Mouse (Mus musculus): ENCODE measurements around the gene Erh. TPM values are rescaled to one million over a fixed set of nuclear protein-coding genes. Genes with fewer than 3 reads are reported as not detected.

Gene Erh
- polyA plus RNA-seq, 1 experiment from 2014 or later = 218 TPM

DNA sequence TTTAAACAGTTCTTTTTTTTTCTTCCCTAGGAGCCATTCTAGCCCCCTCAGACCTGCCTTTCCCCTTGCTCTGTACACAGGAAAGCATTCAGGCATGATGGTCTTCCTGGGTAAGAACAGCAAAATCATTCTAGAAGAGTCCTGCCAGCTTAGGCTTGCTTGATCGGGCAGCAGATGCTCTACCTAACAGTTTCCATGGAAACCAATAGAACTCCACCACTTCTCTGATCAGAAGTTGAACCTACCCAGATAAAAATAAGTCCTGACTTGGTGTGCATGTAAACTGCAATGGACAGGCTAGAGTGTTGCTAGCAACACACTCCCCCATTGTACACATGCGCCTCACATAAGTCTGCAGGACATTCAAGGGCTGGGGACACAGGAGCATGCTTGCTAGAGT is 39.9 kb downstream of the Erh start:
- Histone ChIP-seq H3K4me1 (ENCODE audit: control insufficient read depth, insufficient read depth, low read length) (peaks cover 21% of the 10 kb centered on the region), H3K4me2 (ENCODE audit: low read depth, low read length) (no peak overlapping the region), H3K4me3 (replicated peaks; ENCODE audit: low read length) (no peak overlapping the region), H3K9me3 (replicated peaks; ENCODE audit: control insufficient read depth, low read length) (no peaks in the 10 kb centered on the region), H3K27me3 (ENCODE audit: control insufficient read depth, insufficient read depth, low read length) (no peaks in the 10 kb centered on the region), H3K27ac (ENCODE audit: low read length) (peak overlapping the region; percentile 40), H3K9ac (ENCODE audit: low read length) (no peak overlapping the region), H3K36me3 (ENCODE audit: control insufficient read depth, insufficient read depth, low read length) (no peaks in the 10 kb centered on the region)
- no peak for ATAC-seq (ENCODE audit: insufficient read depth, low FRiP score)
- WGBS = 79% methylated on average over 2 of the region's 2 CpGs

DNA sequence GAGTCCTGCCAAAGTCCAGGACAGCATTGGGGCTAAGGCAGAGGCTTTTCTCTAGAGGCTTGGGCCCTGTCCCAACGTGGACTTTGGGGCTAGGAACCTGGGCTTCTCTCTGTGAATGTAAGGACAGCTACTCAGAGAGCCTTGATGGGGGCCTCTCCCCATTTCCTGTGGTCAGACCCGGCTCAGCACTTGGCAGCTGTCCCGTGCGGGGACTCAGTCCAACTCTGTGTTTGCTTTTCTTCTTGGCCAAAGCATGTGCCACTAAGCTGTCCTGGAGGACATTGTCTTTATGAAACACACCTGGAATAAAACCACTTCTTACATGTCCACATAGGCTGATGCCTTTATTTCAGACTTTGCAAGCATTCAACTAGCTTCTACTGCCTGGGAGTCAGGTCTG is 40.6 kb downstream of the Erh start:
- ATAC-seq (ENCODE audit: insufficient read depth, low FRiP score) = peak; percentile 78
- peak overlapping the region; percentile 40 for H3K27ac ChIP-seq (ENCODE audit: low read length)
- peaks cover 28% of the 10 kb centered on the region for H3K4me1 ChIP-seq (ENCODE audit: control insufficient read depth, insufficient read depth, low read length)
- no peak overlapping the region for H3K4me3 ChIP-seq (replicated peaks; ENCODE audit: low read length)
- WGBS = 9% methylated on average over 4 of the region's 4 CpGs
- H3K9ac ChIP-seq (ENCODE audit: low read length) = no peak overlapping the region
- no peaks in the 10 kb centered on the region for H3K36me3 ChIP-seq (ENCODE audit: control insufficient read depth, insufficient read depth, low read length)
- no peak overlapping the region for H3K4me2 ChIP-seq (ENCODE audit: low read depth, low read length)
- H3K9me3 ChIP-seq (replicated peaks; ENCODE audit: control insufficient read depth, low read length) = no peaks in the 10 kb centered on the region
- H3K27me3 ChIP-seq (ENCODE audit: control insufficient read depth, insufficient read depth, low read length) = no peaks in the 10 kb centered on the region

DNA sequence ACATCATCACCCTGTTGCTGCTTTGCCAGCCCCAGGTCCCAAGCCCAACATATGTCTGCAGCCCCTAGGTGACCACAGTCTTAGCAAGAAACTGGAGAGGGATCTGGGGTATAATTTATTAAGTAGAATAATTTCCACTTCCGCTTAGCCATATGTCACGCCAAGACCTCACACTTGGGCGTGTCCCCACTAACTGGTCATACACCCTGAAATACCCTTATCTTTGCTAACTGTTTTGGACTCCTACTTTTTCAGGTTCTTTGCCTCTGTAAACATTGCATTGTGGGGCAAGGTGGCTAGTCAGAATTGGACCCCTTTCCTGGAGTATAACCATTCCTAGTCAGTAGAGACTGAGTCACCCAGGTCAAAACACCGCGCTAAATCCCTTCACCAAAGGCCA is 41.7 kb downstream of the Erh start:
- Histone ChIP-seq H3K4me1 (ENCODE audit: control insufficient read depth, insufficient read depth, low read length) (peaks cover 34% of the 10 kb centered on the region), H3K9ac (ENCODE audit: low read length) (no peak overlapping the region), H3K36me3 (ENCODE audit: control insufficient read depth, insufficient read depth, low read length) (no peaks in the 10 kb centered on the region), H3K27me3 (ENCODE audit: control insufficient read depth, insufficient read depth, low read length) (no peaks in the 10 kb centered on the region), H3K27ac (ENCODE audit: low read length) (no peak overlapping the region), H3K9me3 (replicated peaks; ENCODE audit: control insufficient read depth, low read length) (no peaks in the 10 kb centered on the region), H3K4me2 (ENCODE audit: low read depth, low read length) (no peak overlapping the region), H3K4me3 (replicated peaks; ENCODE audit: low read length) (no peak overlapping the region)
- WGBS = 88% methylated on average over 5 of the region's 5 CpGs
- ATAC-seq (ENCODE audit: insufficient read depth, low FRiP score) = no peak

- H3K4me1 ChIP-seq (ENCODE audit: control insufficient read depth, insufficient read depth, low read length) = peaks cover 34% of the 10 kb centered on the region
- no peaks in the 10 kb centered on the region for H3K36me3 ChIP-seq (ENCODE audit: control insufficient read depth, insufficient read depth, low read length)
- no peak overlapping the region for H3K9ac ChIP-seq (ENCODE audit: low read length)
- no peak overlapping the region for H3K4me3 ChIP-seq (replicated peaks; ENCODE audit: low read length)
- ATAC-seq (ENCODE audit: insufficient read depth, low FRiP score) = no peak
- H3K27me3 ChIP-seq (ENCODE audit: control insufficient read depth, insufficient read depth, low read length) = no peaks in the 10 kb centered on the region
- no peak overlapping the region for H3K27ac ChIP-seq (ENCODE audit: low read length)
- H3K4me2 ChIP-seq (ENCODE audit: low read depth, low read length) = no peak overlapping the region
- 81% methylated on average over 9 of the region's 9 CpGs for WGBS
- no peaks in the 10 kb centered on the region for H3K9me3 ChIP-seq (replicated peaks; ENCODE audit: control insufficient read depth, low read length)
Measured at GRCm38 (mm10) chr12:80601597-80602269, 42.4 kb downstream of the Erh start.

DNA sequence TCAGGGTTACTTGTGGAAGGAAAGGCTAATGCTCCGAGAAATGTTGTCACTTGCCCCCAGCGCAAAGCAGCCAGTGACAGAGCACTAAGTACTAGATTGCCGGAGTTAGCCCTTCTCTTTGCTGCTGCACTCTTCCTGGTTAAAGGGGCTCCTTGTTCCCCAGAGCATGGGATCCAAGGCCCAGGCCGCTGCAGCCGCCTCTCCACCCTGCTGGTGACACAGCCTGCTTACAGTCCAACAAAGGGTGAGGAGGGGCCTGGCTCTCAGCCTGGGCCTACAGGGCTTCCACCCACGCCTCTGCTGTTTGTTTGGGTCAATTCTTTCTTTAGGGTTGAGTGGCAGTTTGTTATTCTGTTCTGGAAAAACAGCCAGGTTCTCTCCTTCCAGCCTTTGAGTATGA is 45.4 kb downstream of the Erh start:
- Histone ChIP-seq H3K9ac (ENCODE audit: low read length) (0 out of 2 replicates have a peak overlapping the region, but pooled peaks have one; percentile 14), H3K27ac (ENCODE audit: low read length) (peak overlapping the region; percentile 52; the same call in 1 of the 2 replicates), H3K27me3 (ENCODE audit: control insufficient read depth, insufficient read depth, low read length) (no peaks in the 10 kb centered on the region), H3K4me3 (replicated peaks; ENCODE audit: low read length) (no peak overlapping the region), H3K36me3 (ENCODE audit: control insufficient read depth, insufficient read depth, low read length) (no peaks in the 10 kb centered on the region), H3K4me2 (ENCODE audit: low read depth, low read length) (no peak overlapping the region), H3K4me1 (ENCODE audit: control insufficient read depth, insufficient read depth, low read length) (peaks cover 22% of the 10 kb centered on the region), H3K9me3 (replicated peaks; ENCODE audit: control insufficient read depth, low read length) (no peaks in the 10 kb centered on the region)
- WGBS = 51% methylated on average over 6 of the region's 6 CpGs
- ATAC-seq (ENCODE audit: insufficient read depth, low FRiP score) = peak; percentile 68; the same call in 1 of the 2 replicates

- Histone ChIP-seq H3K27me3 (ENCODE audit: control insufficient read depth, insufficient read depth, low read length) (no peaks in the 10 kb centered on the region), H3K4me1 (ENCODE audit: control insufficient read depth, insufficient read depth, low read length) (peaks cover 17% of the 10 kb centered on the region), H3K4me3 (replicated peaks; ENCODE audit: low read length) (no peak overlapping the region), H3K36me3 (ENCODE audit: control insufficient read depth, insufficient read depth, low read length) (no peaks in the 10 kb centered on the region), H3K4me2 (ENCODE audit: low read depth, low read length) (no peak overlapping the region), H3K9me3 (replicated peaks; ENCODE audit: control insufficient read depth, low read length) (no peaks in the 10 kb centered on the region), H3K27ac (ENCODE audit: low read length) (peak overlapping the region; percentile 52; the same call in 1 of the 2 replicates), H3K9ac (ENCODE audit: low read length) (0 out of 2 replicates have a peak overlapping the region, but pooled peaks have one; percentile 14)
- ATAC-seq (ENCODE audit: insufficient read depth, low FRiP score) = no peak
- 30% methylated on average over 7 of the region's 7 CpGs for WGBS
Measured at GRCm38 (mm10) chr12:80598236-80598635, 45.9 kb downstream of the Erh start.

DNA sequence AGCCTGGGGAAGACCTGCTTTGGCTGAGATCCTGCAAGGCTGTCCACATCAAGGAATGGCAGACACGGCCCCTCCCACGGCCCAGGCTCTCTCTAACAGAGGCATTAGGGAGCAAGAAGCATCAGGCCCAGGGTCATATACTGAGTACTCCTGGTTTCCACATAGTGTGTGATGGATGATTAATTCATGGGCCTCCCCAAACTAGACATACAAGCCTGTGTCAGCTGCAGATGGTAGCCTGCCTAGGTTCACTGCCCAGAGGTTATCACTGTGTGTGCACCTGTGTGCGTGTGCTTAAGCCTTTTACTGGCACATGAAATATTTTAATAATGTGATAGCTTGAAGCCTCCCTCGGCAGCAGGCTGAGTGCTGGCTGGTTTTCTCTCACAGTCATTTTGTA is 48.2 kb downstream of the Erh start:
- ATAC-seq (ENCODE audit: insufficient read depth, low FRiP score) = no peak
- no peak overlapping the region for H3K4me3 ChIP-seq (replicated peaks; ENCODE audit: low read length)
- H3K9me3 ChIP-seq (replicated peaks; ENCODE audit: control insufficient read depth, low read length) = no peaks in the 10 kb centered on the region
- H3K4me2 ChIP-seq (ENCODE audit: low read depth, low read length) = no peak overlapping the region
- peaks cover 13% of the 10 kb centered on the region; the same call in 1 of the 2 replicates for H3K4me1 ChIP-seq (ENCODE audit: control insufficient read depth, insufficient read depth, low read length)
- H3K27me3 ChIP-seq (ENCODE audit: control insufficient read depth, insufficient read depth, low read length) = no peaks in the 10 kb centered on the region
- WGBS = 55% methylated on average over 4 of the region's 4 CpGs
- no peak overlapping the region for H3K27ac ChIP-seq (ENCODE audit: low read length)
- H3K9ac ChIP-seq (ENCODE audit: low read length) = no peak overlapping the region
- H3K36me3 ChIP-seq (ENCODE audit: control insufficient read depth, insufficient read depth, low read length) = no peaks in the 10 kb centered on the region

- 90% methylated on average over 4 of the region's 4 CpGs for WGBS
- H3K9me3 ChIP-seq (replicated peaks; ENCODE audit: control insufficient read depth, low read length) = no peaks in the 10 kb centered on the region
Measured at GRCm38 (mm10) chr12:80595566-80595965, 48.6 kb downstream of the Erh start.

GRCm38 (mm10) chr12:80594781-80595180 is 49.4 kb downstream of the Erh start:
- ATAC-seq (ENCODE audit: insufficient read depth, low FRiP score) = no peak
- Histone ChIP-seq H3K4me2 (ENCODE audit: low read depth, low read length) (no peak overlapping the region), H3K9me3 (replicated peaks; ENCODE audit: control insufficient read depth, low read length) (no peaks in the 10 kb centered on the region), H3K27me3 (ENCODE audit: control insufficient read depth, insufficient read depth, low read length) (no peaks in the 10 kb centered on the region), H3K27ac (ENCODE audit: low read length) (no peak overlapping the region), H3K4me3 (replicated peaks; ENCODE audit: low read length) (no peak overlapping the region), H3K9ac (ENCODE audit: low read length) (no peak overlapping the region), H3K4me1 (ENCODE audit: control insufficient read depth, insufficient read depth, low read length) (peaks cover 13% of the 10 kb centered on the region; the same call in 1 of the 2 replicates), H3K36me3 (ENCODE audit: control insufficient read depth, insufficient read depth, low read length) (no peaks in the 10 kb centered on the region)
- 97% methylated on average over 4 of the region's 4 CpGs for WGBS

More at GRCm38 (mm10) chr12:80595566-80595965, 48.6 kb downstream of the Erh start:
- Histone ChIP-seq H3K4me2 (ENCODE audit: low read depth, low read length) (no peak overlapping the region), H3K27me3 (ENCODE audit: control insufficient read depth, insufficient read depth, low read length) (no peaks in the 10 kb centered on the region), H3K9ac (ENCODE audit: low read length) (no peak overlapping the region), H3K4me1 (ENCODE audit: control insufficient read depth, insufficient read depth, low read length) (peaks cover 13% of the 10 kb centered on the region; the same call in 1 of the 2 replicates), H3K27ac (ENCODE audit: low read length) (no peak overlapping the region), H3K36me3 (ENCODE audit: control insufficient read depth, insufficient read depth, low read length) (no peaks in the 10 kb centered on the region), H3K4me3 (replicated peaks; ENCODE audit: low read length) (no peak overlapping the region)
- ATAC-seq (ENCODE audit: insufficient read depth, low FRiP score) = no peak
